Mouse (Mus musculus) CD4-positive helper T cell, adult 2 months (primary cell): ENCODE measurements around the gene Olig1.

Experiments
- DNase-seq: peaks from one replicate; pipeline ENCODE4 v3.0.0-alpha.2; 2012; ENCODE audit warnings: low read depth, missing footprints, low spot score

Gene Olig1

GRCm38 (mm10) chr16:91269468-91270211 lies at the start of gene Olig1:
TSS of gene Olig1 (plus strand) at chr16:91269772.
- DNase-seq: no peak

GRCm38 (mm10) chr16:91222171-91222642 lies 47.4 kb upstream of the Olig1 start:
- no peak for DNase-seq

GRCm38 (mm10) chr16:91222643-91223271 lies 46.8 kb upstream of the Olig1 start:
- no peak for DNase-seq

- DNase-seq: no peak
Observed at GRCm38 (mm10) chr16:91223327-91224067, 46.1 kb upstream of the Olig1 start.

- DNase-seq: no peak
Observed at GRCm38 (mm10) chr16:91224068-91224402, 45.5 kb upstream of the Olig1 start.

- no peak for DNase-seq
Observed at GRCm38 (mm10) chr16:91224481-91225232, 44.9 kb upstream of the Olig1 start.

GRCm38 (mm10) chr16:91225233-91226037 lies 44.1 kb upstream of the Olig1 start, which contains the start of gene Olig2:
TSS of gene Olig2 (plus strand) at chr16:91225457.
- DNase-seq: no peak

GRCm38 (mm10) chr16:91226038-91226882 lies 43.3 kb upstream of the Olig1 start:
- no peak for DNase-seq

- no peak for DNase-seq
Observed at GRCm38 (mm10) chr16:91226883-91227759, 42.5 kb upstream of the Olig1 start.

GRCm38 (mm10) chr16:91227760-91228043 lies 41.9 kb upstream of the Olig1 start:
- DNase-seq: no peak

- no peak for DNase-seq
Observed at GRCm38 (mm10) chr16:91228238-91229071, 41.1 kb upstream of the Olig1 start.

GRCm38 (mm10) chr16:91229072-91229348 lies 40.6 kb upstream of the Olig1 start:
- DNase-seq: no peak

- no peak for DNase-seq
Observed at GRCm38 (mm10) chr16:91229643-91230042, 39.9 kb upstream of the Olig1 start.

GRCm38 (mm10) chr16:91231781-91232469 lies 37.6 kb upstream of the Olig1 start:
- no peak for DNase-seq

GRCm38 (mm10) chr16:91232470-91233240 lies 36.9 kb upstream of the Olig1 start:
- DNase-seq: no peak

GRCm38 (mm10) chr16:91233241-91233944 lies 36.2 kb upstream of the Olig1 start:
- DNase-seq: no peak
